Mouse (Mus musculus): Measurements from ENCODE around the gene Olfr138.

DNA sequence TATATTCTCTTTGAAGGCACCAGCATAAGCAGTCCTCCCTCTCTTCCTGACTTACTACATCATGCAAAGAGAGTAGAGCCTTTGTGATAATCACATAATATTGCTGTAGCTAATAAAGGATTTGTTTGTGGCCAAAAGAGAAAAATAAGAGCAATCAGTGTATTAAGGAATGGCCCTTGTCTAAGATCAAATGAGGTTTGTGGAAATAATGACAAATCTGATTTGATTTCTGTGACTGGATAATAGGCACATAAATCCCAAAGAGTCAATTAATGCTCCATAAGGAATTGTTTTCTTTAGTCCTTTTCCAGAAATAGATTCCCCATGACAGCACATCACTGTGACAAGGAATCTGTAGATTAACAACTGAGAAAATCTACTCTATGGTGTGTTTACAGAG lies 46.6 kb downstream of the Olfr138 start, which contains the start of gene Olfr137:
- TF ChIP-seq CTCF (IDR thresholded peaks at IDR 0.05; ENCODE audit: insufficient read depth, low read depth, low read length) (no peak), POLR2A (IDR thresholded peaks at IDR 0.05; ENCODE audit: insufficient read depth, low read depth, low read length) (no peak)

Data from olfactory bulb, adult 2 months (tissue).